Mouse (Mus musculus) urinary bladder, postnatal 36 days (tissue): ENCODE measurements at regions not wholly inside any gene's neighbourhood (a gene's known extent, or its start where the extent isn't known, plus 50 kb on each side); places are given as distances from the start of the nearest gene placed in this dataset.

Experiments
- DNase-seq, 2 experiments: peaks; one replicate each; pipeline ENCODE4 v3.0.0; 2022; ENCODE audit warnings: low spot score in 2 of 2, mixed read lengths in 1 of 2

- DNase-seq, result no peak
Observed at GRCm38 (mm10) chr13:85773848-85774247, 272.9 kb downstream of the Cox7c start.

GRCm38 (mm10) chr13:85771027-85771681 lies 275.6 kb downstream of the Cox7c start:
- DNase-seq, result no peak

GRCm38 (mm10) chr13:85770538-85770937 lies 276.2 kb downstream of the Cox7c start:
- DNase-seq, result no peak

- DNase-seq, result peak in 1 of 2 experiments; percentile 4
Observed at GRCm38 (mm10) chr13:85768520-85768919, 278.2 kb downstream of the Cox7c start.

- DNase-seq, result no peak
Observed at GRCm38 (mm10) chr13:85724616-85725015, 322.1 kb downstream of the Cox7c start.

GRCm38 (mm10) chr13:85724105-85724504 lies 322.6 kb downstream of the Cox7c start:
- no peak for DNase-seq

GRCm38 (mm10) chr13:85720314-85720713 lies 326.4 kb downstream of the Cox7c start:
- DNase-seq, result no peak

- no peak for DNase-seq
Observed at GRCm38 (mm10) chr13:85715883-85716498, 330.7 kb downstream of the Cox7c start.

GRCm38 (mm10) chr13:85692374-85692773 lies 354.3 kb downstream of the Cox7c start:
- no peak for DNase-seq
